Mouse (Mus musculus): Measurements from ENCODE around the gene Prkab2. TPM values are rescaled to one million over a fixed set of nuclear protein-coding genes. Genes with fewer than 3 reads are reported as not detected.

Prkab2 gene
- polyA plus RNA-seq, 1 experiment, result 33.8 TPM

DNA sequence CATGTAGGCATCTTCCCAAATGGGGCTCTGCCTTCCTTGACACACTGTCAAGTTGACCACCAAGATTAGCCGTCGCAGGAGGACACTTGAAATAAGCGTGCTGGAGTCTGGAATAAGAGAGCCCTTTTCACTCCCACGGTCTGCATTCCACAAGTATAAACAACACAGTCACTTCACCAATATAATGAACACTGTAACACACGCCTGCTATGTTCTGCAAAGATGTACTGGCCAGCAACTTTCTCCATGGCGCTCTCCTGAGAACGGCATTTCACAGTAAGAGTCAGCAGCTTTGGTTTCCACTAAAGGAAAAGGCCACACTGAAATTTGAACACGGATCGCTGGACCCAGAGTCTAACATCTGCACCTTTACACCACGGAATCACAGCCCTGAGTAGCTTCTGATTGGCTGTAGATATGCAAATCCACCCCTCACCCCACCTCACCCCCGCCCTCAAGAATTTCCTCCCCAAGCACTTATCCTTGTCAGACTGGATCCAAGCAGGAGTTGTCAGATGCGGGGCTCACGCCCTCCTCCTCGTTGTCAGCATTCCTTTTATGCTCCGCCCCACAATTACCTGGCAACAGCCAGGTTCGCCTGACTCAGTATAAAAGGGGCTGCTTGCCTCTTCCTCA lies 25.7 kb downstream of the Prkab2 start:
- no peak for TF ChIP-seq POLR2A (IDR thresholded peaks at IDR 0.05; ENCODE audit: extremely low read depth, insufficient read depth, low read length)
- TF ChIP-seq CTCF (IDR thresholded peaks at IDR 0.05; ENCODE audit: extremely low read depth, insufficient read depth, low read length), result no peak
- no peak overlapping the region for H3K27ac ChIP-seq (ENCODE audit: insufficient read depth, low read length)
- H3K4me1 ChIP-seq (ENCODE audit: control insufficient read depth, insufficient read depth, low read length), result peaks cover 3% of the 10 kb centered on the region; the same call in 1 of the 2 replicates
- no peak overlapping the region for H3K4me3 ChIP-seq (ENCODE audit: insufficient read depth, low read length)

DNA sequence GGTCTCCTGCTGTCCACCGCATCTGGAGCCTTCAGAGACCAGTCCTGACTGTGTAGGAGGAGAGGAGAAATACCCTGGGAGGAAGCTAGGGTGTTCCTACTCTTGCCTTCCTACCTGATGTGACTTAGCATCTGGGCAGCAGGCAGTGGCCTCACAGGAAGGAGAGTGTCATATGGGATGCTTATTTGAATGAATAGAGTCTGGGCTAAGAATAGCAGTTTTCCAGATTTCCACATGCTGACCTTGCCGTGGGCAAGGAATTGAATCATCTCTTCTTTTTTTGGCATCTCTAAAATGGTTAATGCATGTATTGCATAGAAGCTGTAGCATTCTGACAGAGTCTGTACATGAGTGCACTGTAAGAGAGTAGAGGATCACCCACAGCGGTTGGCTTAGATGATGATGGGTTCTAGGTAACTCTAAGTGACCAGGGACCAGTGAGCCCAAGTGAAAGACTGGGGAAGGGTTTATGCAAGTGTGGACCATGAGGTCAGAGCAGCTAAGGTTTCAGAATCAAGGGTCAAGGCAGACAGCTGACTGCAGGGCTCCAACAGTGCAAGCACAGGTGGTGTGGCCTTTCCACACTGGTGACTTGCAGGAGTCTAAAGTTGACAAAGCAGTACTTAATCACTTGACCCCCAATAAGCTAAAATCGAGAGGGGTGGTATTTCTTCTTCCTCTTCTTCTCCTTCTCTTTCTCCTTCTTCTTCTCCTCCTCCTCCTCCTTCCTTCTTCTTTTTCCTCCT lies 28.6 kb downstream of the Prkab2 start:
- Histone ChIP-seq H3K27ac (ENCODE audit: insufficient read depth, low read length) (no peak overlapping the region), H3K4me3 (ENCODE audit: insufficient read depth, low read length) (no peak overlapping the region), H3K4me1 (ENCODE audit: control insufficient read depth, insufficient read depth, low read length) (peaks cover 3% of the 10 kb centered on the region; the same call in 1 of the 2 replicates)
- no peak for TF ChIP-seq CTCF (IDR thresholded peaks at IDR 0.05; ENCODE audit: extremely low read depth, insufficient read depth, low read length)
- TF ChIP-seq POLR2A (IDR thresholded peaks at IDR 0.05; ENCODE audit: extremely low read depth, insufficient read depth, low read length), result no peak

DNA sequence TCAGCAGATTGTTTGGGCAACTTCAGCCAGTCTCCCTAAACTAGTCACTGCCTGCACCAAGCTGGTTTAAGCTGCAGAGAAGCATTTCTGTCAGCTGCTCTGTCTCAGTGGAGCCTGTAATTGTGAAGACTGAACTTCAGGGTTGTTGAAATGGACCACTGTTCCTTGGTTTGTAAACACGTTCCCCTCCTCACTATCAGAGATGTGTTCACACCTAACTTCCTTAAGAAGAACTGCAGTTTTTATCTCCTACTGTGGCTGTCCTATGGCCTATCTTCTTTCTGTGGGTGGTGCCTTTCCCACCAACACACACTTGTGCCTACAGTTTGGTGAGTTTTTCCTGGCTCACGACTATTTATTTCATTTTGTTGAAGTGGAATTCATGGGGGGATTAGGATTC lies 31.3 kb downstream of the Prkab2 start:
- H3K4me1 ChIP-seq (ENCODE audit: control insufficient read depth, insufficient read depth, low read length), result peaks cover 3% of the 10 kb centered on the region; the same call in 1 of the 2 replicates
- H3K4me3 ChIP-seq (ENCODE audit: insufficient read depth, low read length), result no peak overlapping the region
- TF ChIP-seq CTCF (IDR thresholded peaks at IDR 0.05; ENCODE audit: extremely low read depth, insufficient read depth, low read length), result no peak
- no peak for TF ChIP-seq POLR2A (IDR thresholded peaks at IDR 0.05; ENCODE audit: extremely low read depth, insufficient read depth, low read length)
- H3K27ac ChIP-seq (ENCODE audit: insufficient read depth, low read length), result no peak overlapping the region

DNA sequence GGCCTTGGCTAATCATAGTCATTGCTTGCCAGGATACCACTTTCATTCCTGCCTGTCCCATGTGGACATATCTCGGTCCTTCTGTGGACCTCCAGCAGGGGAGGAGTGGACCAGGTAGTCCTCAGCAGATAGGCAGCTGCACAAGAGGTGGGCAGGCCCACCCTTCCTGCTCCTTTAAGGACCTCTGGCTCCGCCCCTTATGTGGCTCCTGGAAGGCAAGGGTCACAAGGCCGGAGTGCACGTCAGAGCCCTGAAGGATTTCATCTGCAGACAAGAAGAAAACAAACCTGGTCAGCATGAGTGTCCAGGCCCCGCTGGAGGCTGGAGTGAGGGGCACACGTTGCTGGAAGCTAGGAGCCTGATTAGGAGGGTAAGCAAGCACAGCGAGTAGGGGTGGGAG lies 32.6 kb downstream of the Prkab2 start:
- Histone ChIP-seq H3K4me3 (ENCODE audit: insufficient read depth, low read length) (no peak overlapping the region), H3K27ac (ENCODE audit: insufficient read depth, low read length) (no peak overlapping the region), H3K4me1 (ENCODE audit: control insufficient read depth, insufficient read depth, low read length) (peaks cover 3% of the 10 kb centered on the region; the same call in 1 of the 2 replicates)
- no peak for TF ChIP-seq CTCF (IDR thresholded peaks at IDR 0.05; ENCODE audit: extremely low read depth, insufficient read depth, low read length)
- no peak for TF ChIP-seq POLR2A (IDR thresholded peaks at IDR 0.05; ENCODE audit: extremely low read depth, insufficient read depth, low read length)

DNA sequence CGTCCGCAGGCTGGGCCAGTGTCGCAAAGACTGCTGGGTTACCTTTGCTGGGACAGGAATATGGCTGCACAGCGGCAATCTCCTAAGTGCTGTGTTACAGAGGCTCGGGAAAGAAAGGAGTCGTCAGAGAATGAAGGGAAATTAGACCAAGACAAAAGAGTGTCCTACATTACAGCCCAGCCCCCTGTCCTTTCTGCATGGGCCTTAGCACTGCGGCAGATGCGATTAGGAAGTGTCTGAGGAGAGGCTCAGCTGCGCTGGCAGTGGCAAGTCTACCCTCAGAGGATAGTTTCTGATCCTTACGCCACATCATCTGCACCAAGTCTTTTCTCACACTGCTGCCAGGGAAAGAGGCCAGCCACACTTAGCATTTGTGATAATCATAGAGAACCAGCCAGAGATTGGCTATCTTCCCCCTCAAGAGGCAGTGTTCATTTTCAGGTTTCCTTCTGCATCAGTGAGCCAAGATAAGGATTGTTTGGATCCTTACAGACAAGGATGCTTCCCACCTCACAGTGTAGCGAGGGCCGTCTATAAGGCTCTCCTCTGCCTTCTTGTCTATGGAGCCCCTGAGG lies 33.5 kb downstream of the Prkab2 start:
- Histone ChIP-seq H3K4me3 (ENCODE audit: insufficient read depth, low read length) (no peak overlapping the region), H3K27ac (ENCODE audit: insufficient read depth, low read length) (no peak overlapping the region), H3K4me1 (ENCODE audit: control insufficient read depth, insufficient read depth, low read length) (no peaks in the 10 kb centered on the region)
- TF ChIP-seq CTCF (IDR thresholded peaks at IDR 0.05; ENCODE audit: extremely low read depth, insufficient read depth, low read length), result no peak

DNA sequence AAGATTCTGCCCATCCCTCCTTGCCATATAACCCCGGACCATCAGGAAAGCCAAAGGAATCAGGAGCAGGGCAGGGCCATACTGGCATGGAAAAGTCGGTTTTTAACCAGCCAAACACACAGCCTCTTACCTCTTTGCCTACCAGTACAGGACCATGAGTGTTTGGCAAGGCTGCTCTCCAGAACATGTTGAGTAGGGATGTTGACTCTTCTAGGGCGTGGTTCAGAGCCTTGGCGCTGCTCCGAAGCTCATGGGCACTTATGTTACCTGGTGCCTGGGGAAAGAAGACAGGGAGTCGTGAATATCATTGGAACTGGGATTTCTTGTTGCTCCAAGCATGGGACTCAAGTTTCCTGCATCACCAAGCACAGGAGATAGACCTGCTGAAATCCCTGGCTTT lies 35.8 kb downstream of the Prkab2 start:
- H3K4me1 ChIP-seq (ENCODE audit: control insufficient read depth, insufficient read depth, low read length), result no peaks in the 10 kb centered on the region
- TF ChIP-seq CTCF (IDR thresholded peaks at IDR 0.05; ENCODE audit: extremely low read depth, insufficient read depth, low read length) (no peak), POLR2A (IDR thresholded peaks at IDR 0.05; ENCODE audit: extremely low read depth, insufficient read depth, low read length) (no peak)
- no peak overlapping the region for H3K4me3 ChIP-seq (ENCODE audit: insufficient read depth, low read length)
- no peak overlapping the region for H3K27ac ChIP-seq (ENCODE audit: insufficient read depth, low read length)

DNA sequence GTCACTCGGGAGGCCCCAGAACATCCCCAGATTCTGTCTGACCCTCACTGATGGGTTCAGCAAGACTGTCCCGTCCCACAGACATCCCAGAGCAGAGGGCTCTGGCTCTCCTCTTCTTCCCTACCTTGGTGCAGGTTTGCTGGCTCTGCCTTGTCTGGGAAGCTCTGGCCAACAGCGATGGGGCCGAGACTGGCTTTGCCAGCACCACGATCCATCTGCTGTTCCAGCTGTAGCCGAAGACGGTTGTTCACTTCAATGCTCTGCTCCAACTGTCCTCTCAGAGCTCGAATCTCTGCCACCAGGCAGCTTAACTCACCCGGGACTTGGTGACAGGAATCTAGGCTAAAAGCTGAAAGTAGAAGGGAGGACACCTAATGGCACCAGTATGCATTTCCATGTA lies 38.9 kb downstream of the Prkab2 start:
- no peaks in the 10 kb centered on the region for H3K4me1 ChIP-seq (ENCODE audit: control insufficient read depth, insufficient read depth, low read length)
- H3K27ac ChIP-seq (ENCODE audit: insufficient read depth, low read length), result no peak overlapping the region
- H3K4me3 ChIP-seq (ENCODE audit: insufficient read depth, low read length), result no peak overlapping the region
- TF ChIP-seq CTCF (IDR thresholded peaks at IDR 0.05; ENCODE audit: extremely low read depth, insufficient read depth, low read length) (no peak), POLR2A (IDR thresholded peaks at IDR 0.05; ENCODE audit: extremely low read depth, insufficient read depth, low read length) (no peak)

DNA sequence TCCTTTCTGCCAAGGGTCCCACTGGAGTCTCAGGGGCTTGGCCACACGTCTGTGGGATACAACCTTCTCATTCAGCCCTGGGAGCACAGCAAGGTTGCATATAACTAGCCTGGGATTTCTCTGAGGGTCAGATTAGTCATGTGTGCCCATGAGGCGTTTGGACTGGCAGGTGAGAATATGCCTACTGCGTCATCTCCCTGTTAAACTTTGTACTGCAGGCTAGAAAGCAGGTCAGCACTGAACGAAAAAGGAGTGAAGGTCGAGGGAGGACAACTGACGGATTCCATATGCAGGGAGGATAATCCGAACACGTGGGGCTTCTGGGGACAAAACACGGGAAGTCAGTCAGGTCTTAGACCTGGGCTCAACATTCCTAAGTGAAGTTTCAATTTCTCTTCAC lies 39.3 kb downstream of the Prkab2 start:
- H3K27ac ChIP-seq (ENCODE audit: insufficient read depth, low read length), result no peak overlapping the region
- H3K4me1 ChIP-seq (ENCODE audit: control insufficient read depth, insufficient read depth, low read length), result no peaks in the 10 kb centered on the region
- no peak for TF ChIP-seq CTCF (IDR thresholded peaks at IDR 0.05; ENCODE audit: extremely low read depth, insufficient read depth, low read length)
- no peak for TF ChIP-seq POLR2A (IDR thresholded peaks at IDR 0.05; ENCODE audit: extremely low read depth, insufficient read depth, low read length)
- no peak overlapping the region for H3K4me3 ChIP-seq (ENCODE audit: insufficient read depth, low read length)

DNA sequence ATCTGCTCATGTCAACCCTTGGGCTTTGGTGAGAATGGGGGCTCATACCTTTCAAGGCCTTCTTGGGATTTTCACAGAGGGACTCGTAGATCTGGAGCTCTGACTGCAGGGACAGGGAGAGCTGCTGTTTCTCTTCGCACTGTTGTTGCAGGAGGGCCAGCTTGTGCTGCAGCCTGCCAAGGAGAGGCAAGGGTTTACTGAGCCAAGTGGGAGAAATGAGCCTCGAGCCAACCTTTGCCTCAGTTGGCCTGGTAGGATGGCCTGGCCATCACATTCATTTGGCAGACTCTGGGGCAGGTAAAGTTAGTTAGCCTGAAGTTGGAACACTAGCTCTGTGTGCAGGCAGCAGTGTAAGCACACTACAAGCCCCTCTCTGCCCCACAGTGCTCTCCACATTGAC lies 41.1 kb downstream of the Prkab2 start:
- Histone ChIP-seq H3K4me1 (ENCODE audit: control insufficient read depth, insufficient read depth, low read length) (no peaks in the 10 kb centered on the region), H3K4me3 (ENCODE audit: insufficient read depth, low read length) (no peak overlapping the region), H3K27ac (ENCODE audit: insufficient read depth, low read length) (no peak overlapping the region)
- no peak for TF ChIP-seq POLR2A (IDR thresholded peaks at IDR 0.05; ENCODE audit: extremely low read depth, insufficient read depth, low read length)
- TF ChIP-seq CTCF (IDR thresholded peaks at IDR 0.05; ENCODE audit: extremely low read depth, insufficient read depth, low read length), result no peak

DNA sequence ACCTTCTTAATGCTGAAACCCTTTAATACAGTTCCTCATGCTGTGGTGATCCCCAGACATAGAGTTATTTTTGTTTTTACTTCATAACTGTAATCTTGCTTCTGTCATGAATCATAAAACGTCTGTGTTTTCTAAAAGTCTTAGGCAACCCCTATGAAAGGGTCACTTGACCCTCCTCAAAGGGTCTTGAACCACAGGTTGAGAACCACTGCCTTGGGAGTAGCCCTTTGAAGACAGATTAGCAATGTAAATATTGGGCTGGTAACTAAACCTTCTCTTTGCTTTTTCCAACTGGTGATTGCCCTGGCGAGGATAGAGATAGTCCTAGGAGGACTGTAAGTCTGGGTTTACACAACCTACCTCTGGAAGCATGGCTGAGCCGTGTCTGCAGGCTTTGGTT lies 43.2 kb downstream of the Prkab2 start:
- TF ChIP-seq POLR2A (IDR thresholded peaks at IDR 0.05; ENCODE audit: extremely low read depth, insufficient read depth, low read length), result no peak
- no peak for TF ChIP-seq CTCF (IDR thresholded peaks at IDR 0.05; ENCODE audit: extremely low read depth, insufficient read depth, low read length)
- H3K4me1 ChIP-seq (ENCODE audit: control insufficient read depth, insufficient read depth, low read length), result no peaks in the 10 kb centered on the region
- no peak overlapping the region for H3K27ac ChIP-seq (ENCODE audit: insufficient read depth, low read length)

More for the DNA sequence above, 43.2 kb downstream of the Prkab2 start:
- H3K4me3 ChIP-seq (ENCODE audit: insufficient read depth, low read length), result no peak overlapping the region

Data from cortical plate, adult 2 months (tissue).